Mouse (Mus musculus): ENCODE data around the gene Fam185a.

DNA sequence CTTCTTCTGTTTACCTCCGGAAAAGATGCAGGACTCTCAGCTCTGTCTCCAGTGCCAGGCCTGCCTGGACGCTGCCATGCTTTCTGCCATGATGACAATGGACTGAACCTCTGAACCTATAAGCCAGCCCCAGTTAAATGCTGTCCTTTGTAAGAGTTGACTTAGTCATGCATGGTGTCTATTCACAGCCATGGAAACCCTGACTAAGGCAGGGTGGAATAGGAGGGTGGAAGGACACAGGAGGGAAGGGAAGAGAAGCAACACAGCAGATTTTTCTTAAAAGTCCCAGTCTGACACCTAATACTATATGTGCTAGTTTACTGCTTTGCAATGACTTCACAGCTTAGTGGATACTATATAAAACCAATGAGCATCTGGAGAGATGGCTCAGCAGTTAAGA lies 66.7 kb downstream of the Fam185a start:
- TF ChIP-seq CTCF (conservative IDR thresholded peaks at IDR 0.05; ENCODE audit: low read length) (no peak), NANOG (IDR thresholded peaks at IDR 0.05; ENCODE audit: borderline replicate concordance, low read length) (no peak)
